Mouse (Mus musculus): Measurements from ENCODE around the gene Usp54. TPM values are rescaled to one million over a fixed set of nuclear protein-coding genes. Genes with fewer than 3 reads are reported as not detected.

Gene Usp54
- polyA plus RNA-seq (2012; rRNA removed): 2.3 and 3.7 TPM in 2 replicates

DNA sequence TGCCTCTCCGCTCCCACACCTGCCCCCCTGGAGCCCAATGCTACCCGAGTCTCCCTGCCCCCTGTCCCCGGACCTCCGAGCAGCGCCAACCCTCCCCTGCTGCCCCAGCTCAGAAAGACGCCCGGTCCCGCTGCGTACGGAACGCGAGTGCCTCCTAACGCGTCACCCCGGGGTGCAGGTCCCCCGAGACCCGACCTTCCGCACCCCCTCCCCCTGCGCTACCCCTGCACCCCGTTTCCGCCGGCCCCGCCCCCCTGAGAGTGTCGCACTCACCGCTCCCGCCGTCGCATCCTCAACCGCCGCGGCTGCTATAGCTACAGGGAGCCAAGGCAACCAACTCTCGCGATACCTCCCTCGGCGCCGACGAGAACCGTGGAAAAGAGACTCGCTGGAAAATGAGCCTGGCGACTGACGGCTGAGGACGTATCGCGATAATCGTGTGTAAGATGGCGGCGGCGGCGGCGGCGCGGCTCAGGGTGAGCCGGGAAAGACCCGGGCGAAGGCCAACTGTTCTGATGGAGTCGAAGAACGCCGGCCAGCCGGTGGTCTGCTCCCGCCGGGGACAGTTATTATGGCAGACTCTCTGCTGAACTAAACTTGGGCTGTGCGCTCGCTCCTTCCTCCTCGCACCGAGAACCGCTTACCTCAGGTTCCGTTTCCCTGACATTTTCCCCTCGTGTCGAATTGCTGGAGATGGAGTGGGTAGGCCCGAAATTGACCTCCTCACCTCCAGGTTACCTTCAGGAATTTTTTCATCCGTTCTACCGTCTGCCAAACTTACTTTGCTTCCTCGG is at the start of gene Usp54:
Gene Usp54, minus strand, starts transcription at position 420 of the 794 bp plus-strand sequence.

DNA sequence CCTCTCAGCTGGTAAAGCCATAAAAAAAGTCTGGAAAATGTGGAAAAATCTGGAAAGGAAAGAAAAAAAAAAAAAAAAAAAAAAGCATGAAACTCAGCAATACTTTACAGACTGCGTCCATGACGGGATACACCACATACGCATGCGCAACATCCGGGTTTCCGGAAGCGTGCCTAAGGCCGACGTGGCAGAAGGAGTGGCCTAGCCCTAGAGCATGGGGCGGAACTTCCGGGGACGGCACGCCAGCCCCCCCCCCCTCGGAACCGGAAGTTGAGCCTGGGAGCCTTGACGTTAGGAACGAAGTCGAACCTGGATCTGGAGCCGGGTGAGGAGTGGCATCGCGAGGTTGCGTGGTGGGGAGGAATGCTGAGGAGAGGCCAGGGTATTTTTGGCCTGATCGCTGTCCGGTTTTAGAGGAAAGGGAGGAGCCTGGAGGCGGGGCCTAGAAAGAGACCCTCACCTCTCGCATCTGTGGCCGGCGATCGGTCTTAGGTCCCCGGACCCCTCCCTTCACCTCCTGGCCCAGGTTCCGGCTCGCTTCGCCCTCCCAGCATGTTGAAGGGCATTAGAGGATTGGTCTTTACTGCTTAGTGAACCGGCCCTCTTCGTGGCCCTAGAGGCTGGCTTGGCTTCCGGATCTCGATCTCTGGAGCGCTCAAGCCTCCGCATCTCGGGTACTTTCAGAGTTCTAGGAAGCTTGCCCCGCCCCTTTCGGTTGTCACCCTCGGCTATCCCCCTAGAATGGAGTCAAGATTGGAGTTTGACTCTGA is 33.4 kb upstream of the Usp54 start, which contains the start of gene Sec24c:
Gene Sec24c, plus strand, starts transcription at position 245 of the 770 bp plus-strand sequence.

DNA sequence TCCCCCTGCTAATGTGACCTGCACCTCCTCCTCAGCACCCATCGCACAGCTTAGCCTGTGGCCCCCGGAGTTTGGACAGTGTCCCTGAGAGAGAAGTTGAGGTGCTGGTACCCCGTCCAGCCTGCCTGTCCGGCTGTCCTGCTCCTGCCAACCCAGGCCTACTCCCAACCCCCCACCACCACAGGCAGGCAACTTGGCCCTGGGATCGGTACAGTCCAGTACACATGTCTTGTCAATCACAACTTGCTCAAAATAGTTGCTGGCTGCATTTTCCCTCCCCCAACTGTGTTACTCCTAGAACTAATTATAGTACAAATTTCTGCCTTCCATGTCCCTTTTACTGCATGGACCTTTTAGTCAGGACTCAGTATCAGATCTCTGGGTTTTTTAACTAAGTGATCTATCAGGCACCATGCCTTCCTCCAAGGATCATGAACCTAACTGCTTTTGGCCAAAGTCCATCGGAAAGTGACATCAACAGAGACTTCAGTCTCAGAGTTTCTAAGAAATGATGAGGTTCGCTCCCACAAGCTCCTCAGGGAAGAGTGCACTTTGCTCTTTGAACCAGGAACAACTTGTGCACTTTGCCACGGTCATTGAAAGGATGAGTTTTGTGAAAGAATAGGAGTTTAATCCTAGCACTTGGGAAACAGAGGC is 27.4 kb upstream of the Usp54 start, which contains the start of gene Synpo2l:
Gene Synpo2l, minus strand, starts transcription at position 201 of the 657 bp plus-strand sequence.

DNA sequence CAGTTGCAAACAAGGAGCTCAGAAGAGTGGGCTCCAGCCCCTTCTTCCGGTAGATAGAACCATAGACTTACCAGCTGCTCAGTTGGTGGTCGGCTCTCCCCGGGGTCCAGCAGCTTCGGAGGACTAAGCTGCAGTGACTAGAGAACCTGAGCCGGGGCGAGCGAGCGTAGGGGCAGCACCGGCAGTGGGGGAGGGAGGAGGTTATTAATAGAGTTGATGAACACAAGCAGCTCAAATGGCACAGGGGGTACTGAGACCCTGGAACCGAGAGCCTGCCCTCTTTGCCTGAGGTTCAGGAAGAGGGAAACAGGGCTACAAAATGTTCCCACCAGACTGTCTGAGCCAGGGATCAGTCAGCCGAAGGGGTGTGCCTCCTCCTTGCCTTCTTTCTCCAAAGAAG is 15.5 kb upstream of the Usp54 start, which contains the start of gene Myoz1:
Gene Myoz1, minus strand, starts transcription at position 180 of the 400 bp plus-strand sequence.

DNA sequence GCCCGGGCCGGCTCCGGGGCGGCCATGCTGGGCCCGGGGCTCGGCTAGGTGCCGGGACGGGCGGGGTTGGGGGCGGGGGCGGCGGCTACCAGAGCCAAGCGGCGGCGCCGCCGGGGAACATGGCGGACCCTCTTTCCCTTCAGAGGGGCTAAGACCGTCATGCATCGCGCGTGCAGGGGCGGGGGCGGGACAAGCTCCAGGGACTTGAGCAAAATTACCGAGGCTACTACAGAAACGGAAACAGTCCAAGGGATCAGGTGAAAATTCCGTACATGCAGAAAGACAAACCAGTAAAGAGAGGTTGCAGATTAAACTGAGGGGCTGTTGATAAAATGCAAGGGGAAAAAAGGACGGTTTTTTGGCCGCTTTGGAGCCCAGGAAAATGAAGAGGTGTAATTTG is 94.4 kb downstream of the Usp54 start, which contains the start of gene Ppp3cb:
Gene Ppp3cb, minus strand, starts transcription at position 159 of the 400 bp plus-strand sequence.

Other genes with a start within 250 kb of the Usp54 start
- gene Mrps16, start 247.4 kb downstream of the Usp54 start, polyA plus RNA-seq (2012; rRNA removed): 18.7 and 32.5 TPM in 2 replicates
- not detected in 2 replicates for gene Cfap70, start 188.8 kb downstream of the Usp54 start, polyA plus RNA-seq (2012; rRNA removed)
- gene Anxa7, start 160.9 kb downstream of the Usp54 start, polyA plus RNA-seq (2012; rRNA removed): 67.7 and 69.2 TPM in 2 replicates
- 0.05 and 0.18 TPM in 2 replicates for gene Mss51, start 144.2 kb downstream of the Usp54 start, polyA plus RNA-seq (2012; rRNA removed)
- gene Ppp3cb, start 94.5 kb downstream of the Usp54 start, polyA plus RNA-seq (2012; rRNA removed): 0.71 and 1.4 TPM in 2 replicates
- gene Myoz1, start 15.5 kb upstream of the Usp54 start, polyA plus RNA-seq (2012; rRNA removed): 2.5 and 4.2 TPM in 2 replicates
- gene Synpo2l, start 27.3 kb upstream of the Usp54 start, polyA plus RNA-seq (2012; rRNA removed): 0.51 and 1.4 TPM in 2 replicates
- 79.9 and 86.1 TPM in 2 replicates for gene Sec24c, start 33.2 kb upstream of the Usp54 start, polyA plus RNA-seq (2012; rRNA removed)
- gene Fut11, start 53.9 kb upstream of the Usp54 start, polyA plus RNA-seq (2012; rRNA removed): 6.0 and 12.6 TPM in 2 replicates
- 2.7 and 3.3 TPM in 2 replicates for gene Chchd1, start 61.9 kb upstream of the Usp54 start, polyA plus RNA-seq (2012; rRNA removed)
- gene Zswim8, start 66.5 kb upstream of the Usp54 start, polyA plus RNA-seq (2012; rRNA removed): 97.5 and 98.3 TPM in 2 replicates
- 13.8 and 17.6 TPM in 2 replicates for gene Ndst2, start 93.5 kb upstream of the Usp54 start, polyA plus RNA-seq (2012; rRNA removed)
- 15.2 and 19.8 TPM in 2 replicates for gene Camk2g, start 153.0 kb upstream of the Usp54 start, polyA plus RNA-seq (2012; rRNA removed)
- gene Plau, start 195.6 kb upstream of the Usp54 start, polyA plus RNA-seq (2012; rRNA removed): 1.3 and 2.9 TPM in 2 replicates